Mouse (Mus musculus): ENCODE results near the gene Nfkbil1. TPM values are rescaled to one million over a fixed set of nuclear protein-coding genes. Genes with fewer than 3 reads are reported as not detected.

Gene Nfkbil1
- total and polyA plus RNA-seq, 2 experiments from 2014 or later = 12.4 to 17.1 TPM

GRCm38 (mm10) chr17:35193881-35194843 lies 41.4 kb downstream of the Nfkbil1 start, which contains the start of gene Ltb:
Gene Ltb (plus strand): TSS chr17:35194439.
- Histone ChIP-seq H3K4me1 (ENCODE audit: insufficient read depth) (0 out of 2 replicates have a peak, but pooled peaks cover 10% of the 10 kb centered on the region), H3K9me3 (ENCODE audit: low read length) (no peaks in the 10 kb centered on the region), H3K9ac (no peak within 1 kb of the TSS), H3K4me2 (ENCODE audit: low read depth) (peak within 1 kb of the TSS; percentile 64; the same call in 1 of the 2 replicates), H3K36me3 (ENCODE audit: insufficient read depth) (no peaks in the 10 kb centered on the region), H3K4me3 (ENCODE audit: low read depth, low read length) (peak within 1 kb of the TSS; percentile 38; the same call in 1 of the 2 replicates), H3K27ac (ENCODE audit: low read depth, low read length) (no peak within 1 kb of the TSS), H3K27me3 (ENCODE audit: insufficient read depth, low read length) (peaks cover 12% of the 10 kb centered on the region)
- TF ChIP-seq CTCF (IDR thresholded peaks at IDR 0.05; ENCODE audit: low read depth) = no peak
- DNase-seq (no peak), ATAC-seq (no peak)
- 76% methylated on average over 28 of the region's 28 CpGs for WGBS

GRCm38 (mm10) chr17:35192924-35193323 lies 42.7 kb downstream of the Nfkbil1 start:
- Histone ChIP-seq H3K36me3 (ENCODE audit: insufficient read depth) (no peaks in the 10 kb centered on the region), H3K9me3 (ENCODE audit: low read length) (no peaks in the 10 kb centered on the region), H3K4me2 (ENCODE audit: low read depth) (no peak overlapping the region), H3K4me3 (ENCODE audit: low read depth, low read length) (no peak overlapping the region), H3K9ac (no peak overlapping the region), H3K4me1 (ENCODE audit: insufficient read depth) (0 out of 2 replicates have a peak, but pooled peaks cover 10% of the 10 kb centered on the region), H3K27ac (ENCODE audit: low read depth, low read length) (no peak overlapping the region), H3K27me3 (ENCODE audit: insufficient read depth, low read length) (peaks cover 8% of the 10 kb centered on the region)
- WGBS = 80% methylated on average over 5 of the region's 5 CpGs
- ATAC-seq (no peak), DNase-seq (no peak)
- no peak for TF ChIP-seq CTCF (IDR thresholded peaks at IDR 0.05; ENCODE audit: low read depth)

- Histone ChIP-seq H3K36me3 (ENCODE audit: insufficient read depth) (no peaks in the 10 kb centered on the region), H3K27me3 (ENCODE audit: insufficient read depth, low read length) (peaks cover 7% of the 10 kb centered on the region), H3K4me2 (ENCODE audit: low read depth) (no peak overlapping the region), H3K4me1 (ENCODE audit: insufficient read depth) (peaks cover 11% of the 10 kb centered on the region; the same call in 1 of the 2 replicates), H3K9me3 (ENCODE audit: low read length) (no peaks in the 10 kb centered on the region), H3K27ac (ENCODE audit: low read depth, low read length) (no peak overlapping the region), H3K4me3 (ENCODE audit: low read depth, low read length) (no peak overlapping the region), H3K9ac (no peak overlapping the region)
- ATAC-seq (no peak), DNase-seq (no peak)
- no peak for TF ChIP-seq CTCF (IDR thresholded peaks at IDR 0.05; ENCODE audit: low read depth)
- WGBS = 60% methylated on average over 2 of the region's 2 CpGs
These were observed 43.9 kb downstream of the Nfkbil1 start for GRCm38 (mm10) chr17:35191723-35192122.

GRCm38 (mm10) chr17:35190096-35190495 lies 45.5 kb downstream of the Nfkbil1 start:
- H3K4me3 ChIP-seq (ENCODE audit: low read depth, low read length) = no peak overlapping the region
- H3K4me2 ChIP-seq (ENCODE audit: low read depth) = no peak overlapping the region
- ATAC-seq = no peak
- H3K27ac ChIP-seq (ENCODE audit: low read depth, low read length) = no peak overlapping the region
- H3K27me3 ChIP-seq (ENCODE audit: insufficient read depth, low read length) = peaks cover 2% of the 10 kb centered on the region
- no peaks in the 10 kb centered on the region for H3K9me3 ChIP-seq (ENCODE audit: low read length)
- no peak overlapping the region for H3K9ac ChIP-seq
- 82% methylated on average over 4 of the region's 4 CpGs for WGBS
- DNase-seq = no peak
- H3K4me1 ChIP-seq (ENCODE audit: insufficient read depth) = peaks cover 3% of the 10 kb centered on the region; the same call in 1 of the 2 replicates
- H3K36me3 ChIP-seq (ENCODE audit: insufficient read depth) = no peaks in the 10 kb centered on the region
- no peak for TF ChIP-seq CTCF (IDR thresholded peaks at IDR 0.05; ENCODE audit: low read depth)

GRCm38 (mm10) chr17:35189186-35189585 lies 46.4 kb downstream of the Nfkbil1 start:
- TF ChIP-seq CTCF (IDR thresholded peaks at IDR 0.05; ENCODE audit: low read depth) = no peak
- no peak overlapping the region for H3K4me3 ChIP-seq (ENCODE audit: low read depth, low read length)
- no peak overlapping the region for H3K27ac ChIP-seq (ENCODE audit: low read depth, low read length)
- H3K27me3 ChIP-seq (ENCODE audit: insufficient read depth, low read length) = no peaks in the 10 kb centered on the region
- ATAC-seq (no peak), DNase-seq (no peak)
- H3K4me1 ChIP-seq (ENCODE audit: insufficient read depth) = peaks cover 3% of the 10 kb centered on the region; the same call in 1 of the 2 replicates
- 82% methylated on average over 1 of the region's 1 CpGs for WGBS
- H3K36me3 ChIP-seq (ENCODE audit: insufficient read depth) = no peaks in the 10 kb centered on the region
- H3K9ac ChIP-seq = no peak overlapping the region
- no peaks in the 10 kb centered on the region for H3K9me3 ChIP-seq (ENCODE audit: low read length)
- H3K4me2 ChIP-seq (ENCODE audit: low read depth) = no peak overlapping the region

GRCm38 (mm10) chr17:35187959-35188610 lies 47.5 kb downstream of the Nfkbil1 start, which contains the start of gene Lst1:
Gene Lst1 (minus strand): TSS chr17:35188439.
- Histone ChIP-seq H3K9ac (no peak within 1 kb of the TSS), H3K27me3 (ENCODE audit: insufficient read depth, low read length) (no peaks in the 10 kb centered on the region), H3K27ac (ENCODE audit: low read depth, low read length) (no peak within 1 kb of the TSS), H3K36me3 (ENCODE audit: insufficient read depth) (no peaks in the 10 kb centered on the region), H3K4me2 (ENCODE audit: low read depth) (no peak within 1 kb of the TSS), H3K4me1 (ENCODE audit: insufficient read depth) (peaks cover 3% of the 10 kb centered on the region; the same call in 1 of the 2 replicates), H3K9me3 (ENCODE audit: low read length) (no peaks in the 10 kb centered on the region), H3K4me3 (ENCODE audit: low read depth, low read length) (no peak within 1 kb of the TSS)
- no peak for TF ChIP-seq CTCF (IDR thresholded peaks at IDR 0.05; ENCODE audit: low read depth)
- 68% methylated on average over 7 of the region's 7 CpGs for WGBS
- ATAC-seq (no peak), DNase-seq (no peak)
